Comparison of ENCODE assay signal across 14 mouse cellular contexts in the genomic region with DNA sequence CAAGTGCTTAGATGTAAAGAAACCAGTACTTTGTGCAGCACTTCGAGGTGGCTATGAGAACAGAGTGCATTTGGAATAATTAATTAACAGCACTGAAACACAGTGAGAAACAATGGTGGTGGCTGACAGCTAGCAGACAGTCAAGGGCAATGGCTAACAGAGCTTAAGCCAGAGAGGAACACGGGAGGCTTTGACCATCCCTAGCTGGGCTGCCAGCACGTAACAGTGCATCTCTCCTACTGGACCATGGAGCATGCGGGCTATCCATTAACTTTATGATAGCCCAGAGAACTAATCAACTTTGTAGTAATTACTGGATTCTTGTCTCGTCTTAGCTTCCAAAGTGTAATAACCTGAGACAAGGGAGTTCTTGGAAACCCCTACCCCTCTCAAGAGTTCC.
"Had no signal": no experiment of that assay in that cellular context is flagged by ENCODE, and none has a peak within 500 bp of the region (broad histone marks: within the 10 kb centered on the region; RNA-seq: fewer than 3 reads in every experiment).

No protein-coding gene starts in this region.

- H3K9me3 ChIP-seq: limb, embryonic 13.5 days; midbrain, embryonic 10.5 days; neural tube, embryonic 15.5 days had no signal

- H3K9ac ChIP-seq: limb, embryonic 13.5 days; liver, embryonic 14.5 days; neural tube, embryonic 15.5 days had no signal

- H3K27me3 ChIP-seq: limb, embryonic 13.5 days; neural tube, embryonic 15.5 days had no signal

- H3K4me1 ChIP-seq: limb, embryonic 13.5 days; midbrain, embryonic 10.5 days; neural tube, embryonic 15.5 days had no signal

- ATAC-seq: lung, postnatal 0 days had no signal

- H3K27ac ChIP-seq: layer of hippocampus, adult 2 months; limb, embryonic 13.5 days; liver, embryonic 14.5 days; midbrain, embryonic 10.5 days; neural tube, embryonic 15.5 days had no signal

- H3K4me3 ChIP-seq: layer of hippocampus, adult 2 months; limb, embryonic 13.5 days; midbrain, embryonic 10.5 days; myocyte; neural tube, embryonic 15.5 days had no signal

- DNase-seq: left cerebral cortex, postnatal 4 days; lung, adult 18-20 months; lung, postnatal 36 days; midbrain, embryonic 14.5 days; right cerebral cortex, adult 18-20 months; right cerebral cortex, postnatal 25 days; thymus, postnatal 4 days had no signal

- H3K4me2 ChIP-seq: limb, embryonic 13.5 days; neural tube, embryonic 15.5 days had no signal
